Mouse (Mus musculus) thymus, postnatal 25 days (tissue): ENCODE data around the gene Kmt2a.

Source experiments
- DNase-seq: peaks from one replicate; pipeline ENCODE4 v3.0.0; 2022

Kmt2a gene

DNA sequence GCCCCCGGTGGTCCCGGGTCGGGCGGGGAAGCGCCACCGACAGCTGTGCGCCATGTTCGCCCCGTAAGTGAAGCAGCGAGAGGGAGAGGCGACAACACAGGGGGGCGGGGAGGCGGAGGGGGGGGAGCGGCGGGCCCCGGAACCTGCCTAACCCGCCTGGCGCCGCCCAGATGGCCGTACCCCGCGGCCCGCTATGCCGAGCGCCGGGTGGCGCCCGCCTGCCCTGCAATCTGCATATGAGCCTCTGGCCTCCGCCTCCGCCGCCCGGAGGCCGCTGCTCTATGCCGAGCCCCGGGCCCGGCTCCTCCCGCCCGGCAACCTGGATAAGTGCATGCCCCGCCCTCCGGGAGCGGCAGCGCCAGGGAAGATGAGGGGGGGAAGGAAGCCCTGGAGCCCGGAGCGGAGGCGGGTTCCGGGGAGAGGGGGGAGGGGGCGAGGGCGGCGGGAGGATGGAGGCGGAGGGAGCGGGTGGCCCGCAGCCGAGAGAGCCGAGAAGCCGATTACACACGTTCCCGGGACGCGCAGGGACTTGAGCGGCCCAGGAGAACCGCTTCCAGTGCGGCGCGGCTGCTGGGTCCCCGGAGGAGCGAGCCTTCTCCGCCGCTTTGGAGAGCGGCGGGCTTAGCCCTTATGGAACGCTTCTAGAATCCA lies at the start of gene Kmt2a:
Gene Kmt2a, minus strand, starts transcription at position 76 of the 651 bp plus-strand sequence.
- DNase-seq: peak; percentile 99

DNA sequence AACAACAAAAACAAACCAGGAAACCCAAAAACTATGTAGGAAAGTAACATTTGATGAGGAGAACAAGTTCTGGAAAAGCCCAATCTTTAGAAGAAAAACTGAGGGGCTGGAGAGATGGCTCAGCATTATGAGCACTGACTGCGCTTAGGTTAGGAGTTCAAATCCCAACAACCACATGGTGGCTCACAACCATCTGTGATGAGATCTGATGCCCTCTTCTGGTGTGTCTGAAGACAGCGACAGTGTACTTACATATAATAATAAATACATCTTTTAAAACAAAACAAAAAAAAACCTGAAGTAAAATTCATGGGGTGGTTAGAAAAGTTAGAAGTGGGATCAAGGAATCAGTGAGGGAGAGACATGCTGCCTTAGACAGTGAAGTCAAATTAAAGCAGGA lies 40.4 kb upstream of the Kmt2a start:
- DNase-seq: no peak

DNA sequence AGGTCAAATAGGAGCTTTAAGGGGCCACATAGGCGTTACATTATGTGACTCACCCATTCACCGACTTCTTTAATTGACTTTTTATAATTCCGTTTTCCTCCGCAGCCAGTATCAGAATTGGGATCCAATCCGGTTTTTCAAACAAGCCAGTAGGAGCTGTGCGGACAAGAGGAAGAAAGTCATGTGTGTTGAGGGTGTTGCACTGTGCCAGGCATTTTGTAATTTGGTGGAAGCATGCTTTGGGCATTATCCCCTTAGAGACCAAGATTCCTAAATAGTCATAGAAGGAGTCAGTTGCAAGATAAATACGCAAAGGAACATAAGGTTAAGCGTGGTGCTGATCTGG lies 40.0 kb upstream of the Kmt2a start:
- DNase-seq: no peak

DNA sequence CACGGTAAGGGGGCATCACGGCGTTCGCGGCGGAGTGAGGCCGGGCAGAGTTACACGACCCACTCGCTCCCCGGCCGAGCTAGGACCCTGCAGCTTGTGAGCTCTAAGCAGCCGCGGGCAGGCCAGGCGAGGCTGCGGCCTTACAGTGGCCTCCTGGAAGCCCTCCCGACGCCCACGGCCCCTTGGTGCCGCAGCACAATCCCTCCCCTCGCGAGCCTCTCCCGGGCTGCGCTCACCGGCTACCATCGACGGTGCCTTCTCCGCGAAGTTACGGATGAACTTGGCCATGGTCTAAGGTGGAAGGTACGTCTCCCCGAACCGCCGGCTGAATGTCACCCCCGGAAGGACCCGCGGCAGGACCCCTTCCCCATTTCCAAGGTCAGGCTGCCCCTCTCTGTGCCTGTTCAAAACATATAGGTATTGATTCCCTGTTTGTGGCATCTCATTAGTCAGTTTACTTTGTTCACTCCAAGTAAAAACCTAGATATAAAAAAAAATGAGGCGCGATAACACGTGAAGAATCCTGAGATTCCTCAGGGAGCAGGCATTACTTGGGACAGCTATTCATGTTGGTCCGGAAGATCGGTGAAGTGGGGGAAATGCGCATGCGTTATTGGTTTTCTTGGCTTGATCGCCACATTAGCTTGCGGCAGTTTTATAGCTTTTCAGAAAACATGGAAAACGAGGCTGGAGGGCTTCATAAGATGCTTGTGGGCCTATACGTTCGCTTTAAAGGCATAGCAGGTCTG lies 39.5 kb upstream of the Kmt2a start, which contains the start of gene Atp5l:
Gene Atp5l, minus strand, starts transcription at position 369 of the 749 bp plus-strand sequence.
- DNase-seq: peak; percentile 87

DNA sequence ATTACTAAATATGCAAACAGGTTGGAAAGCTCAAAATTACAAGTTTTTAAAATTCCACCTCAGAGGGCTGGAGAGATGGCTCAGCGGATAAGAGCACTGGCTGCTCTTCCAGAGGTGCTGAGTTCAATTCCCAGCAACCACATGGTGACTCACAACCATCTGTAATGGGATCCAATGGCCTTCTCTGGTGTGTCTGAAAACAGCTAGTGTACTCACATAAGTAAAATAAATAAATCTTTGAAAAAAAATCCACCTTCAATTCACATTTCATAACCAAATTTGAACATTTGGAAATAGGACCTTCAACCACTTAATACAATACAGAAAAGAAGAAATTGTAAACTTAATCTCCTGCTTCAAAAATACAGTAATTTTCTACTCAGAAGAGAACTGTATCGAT lies 38.5 kb upstream of the Kmt2a start:
- no peak for DNase-seq

DNA sequence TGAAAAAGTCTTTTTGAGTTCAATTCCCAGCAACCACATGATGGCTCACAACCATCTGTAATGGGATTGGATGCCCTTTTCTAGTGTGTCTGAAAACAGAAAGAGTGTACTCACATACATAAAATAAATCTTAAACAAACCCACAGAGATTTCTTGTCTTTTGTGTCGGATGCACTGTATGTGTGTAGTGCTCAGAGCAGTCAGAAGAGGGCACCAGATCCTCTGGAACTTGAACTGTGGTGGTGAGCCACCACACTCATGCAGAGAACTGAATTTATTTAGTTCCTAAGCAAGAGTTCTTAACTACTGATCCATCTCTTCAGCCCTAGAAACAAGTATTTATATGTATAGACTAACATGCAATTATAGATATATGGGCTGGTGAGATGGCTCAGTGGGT lies 35.1 kb upstream of the Kmt2a start:
- peak; percentile 72 for DNase-seq

DNA sequence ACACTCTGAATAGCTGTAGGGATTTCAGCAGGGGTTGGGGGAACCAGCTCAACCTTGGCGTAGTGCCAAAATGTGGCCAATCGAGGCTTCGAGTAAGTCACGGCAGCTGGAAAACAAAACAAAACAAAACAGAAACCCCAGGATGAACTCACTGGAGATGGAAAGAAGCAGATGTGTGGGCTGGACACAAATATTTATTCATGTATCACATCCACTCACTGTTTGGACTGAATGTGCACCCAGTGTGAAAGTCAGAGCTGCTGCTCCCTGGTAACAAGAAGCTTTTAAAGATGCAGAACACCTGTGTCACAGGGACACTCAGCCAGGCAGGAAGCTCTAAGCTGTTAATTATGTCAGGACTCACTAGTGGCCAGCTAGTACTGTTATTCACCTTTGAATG lies 33.6 kb upstream of the Kmt2a start:
- no peak for DNase-seq

DNA sequence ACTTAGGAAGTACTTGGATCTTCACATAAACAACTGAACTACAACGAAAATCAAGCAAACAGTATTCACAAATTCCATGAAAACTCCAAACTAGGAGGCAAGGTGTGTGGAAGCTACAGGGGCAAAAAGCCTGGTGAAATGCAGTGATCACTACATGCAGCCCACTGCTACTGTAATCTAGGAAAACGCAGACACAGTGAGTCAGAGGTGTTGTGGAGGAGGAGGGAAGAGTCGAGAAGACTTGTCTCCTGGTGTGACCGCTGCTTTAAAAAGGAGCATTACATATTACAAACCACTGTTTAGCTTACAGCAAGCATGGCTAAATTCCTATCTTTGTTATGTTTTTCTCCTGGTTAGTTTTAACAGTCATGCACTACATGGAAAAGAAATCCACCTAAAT lies 30.3 kb upstream of the Kmt2a start:
- DNase-seq: no peak

DNA sequence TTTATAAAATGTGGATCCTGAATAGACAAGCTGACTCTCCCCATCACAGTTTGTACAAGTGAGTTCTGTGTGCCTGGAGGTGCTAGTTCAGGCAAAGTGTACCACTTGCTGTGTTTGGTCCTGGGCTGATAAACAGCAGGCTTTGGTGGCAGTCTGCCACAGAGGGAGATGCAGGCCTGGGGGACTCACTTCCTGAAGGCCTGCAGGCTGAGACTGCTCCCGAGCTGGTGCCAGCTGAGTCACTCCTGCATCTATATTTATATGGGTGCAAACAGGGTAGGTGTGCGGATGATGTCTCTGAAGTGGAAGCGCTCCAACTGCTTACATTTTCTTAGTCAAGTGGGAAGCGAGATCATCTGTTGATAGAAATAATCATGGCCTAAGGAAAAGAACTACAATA lies 24.5 kb upstream of the Kmt2a start:
- DNase-seq: no peak

DNA sequence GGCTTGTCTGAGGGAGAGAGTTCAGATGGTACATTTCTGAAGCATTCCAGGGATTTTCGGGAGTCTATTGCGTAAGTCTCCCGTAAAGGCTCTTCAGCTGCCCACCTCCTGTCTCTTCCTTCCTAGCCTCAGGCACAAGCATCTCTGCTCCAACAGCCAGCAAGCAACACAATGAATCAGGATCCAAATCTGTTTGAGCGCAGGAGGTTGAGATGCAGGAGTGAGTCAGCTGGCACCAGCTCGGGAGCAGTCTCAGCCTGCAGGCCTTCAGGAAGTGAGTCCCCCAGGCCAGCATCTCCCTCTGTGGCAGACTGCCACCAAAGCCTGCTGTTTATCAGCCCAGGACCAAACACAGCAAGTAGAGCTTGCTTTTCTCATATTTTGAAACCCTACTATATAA lies 23.9 kb upstream of the Kmt2a start:
- no peak for DNase-seq

DNA sequence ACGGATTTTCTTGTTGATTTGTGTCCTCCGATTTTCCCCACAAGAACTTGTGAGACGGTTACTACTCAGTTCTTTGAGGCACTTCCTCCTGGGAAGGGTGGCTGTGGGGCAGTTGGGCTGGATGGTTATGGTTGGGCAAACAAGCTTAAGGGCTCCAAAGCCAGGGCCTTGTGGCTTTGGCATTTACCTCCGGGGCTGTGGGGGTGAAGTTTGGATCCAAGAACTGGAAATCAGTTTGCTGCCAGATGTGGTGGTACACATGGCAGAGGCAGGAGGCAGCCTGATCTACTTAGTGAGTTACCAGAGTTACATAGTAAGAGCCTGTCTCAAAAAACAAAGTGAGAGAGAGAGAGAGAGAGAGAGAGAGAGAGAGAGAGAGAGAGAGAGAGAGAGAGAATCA lies 22.8 kb upstream of the Kmt2a start:
- no peak for DNase-seq

DNA sequence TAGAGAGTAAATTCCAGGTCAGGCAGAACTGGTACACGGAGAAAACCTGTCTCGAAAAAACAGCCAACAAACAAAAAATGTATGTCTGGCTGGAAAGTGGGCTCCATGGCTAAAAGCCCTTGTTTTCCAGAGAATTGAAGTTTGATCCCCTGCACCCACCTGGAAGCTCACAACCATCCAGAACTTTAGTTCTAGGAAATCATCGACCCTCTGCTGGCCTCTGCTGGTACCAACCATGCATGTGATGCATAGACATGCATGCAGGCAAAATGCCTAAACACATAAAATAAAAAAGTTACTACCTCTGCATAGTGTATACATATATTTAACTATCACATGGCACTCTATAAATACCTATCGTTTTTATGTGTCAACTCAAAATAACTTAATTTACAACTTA lies 19.3 kb upstream of the Kmt2a start:
- DNase-seq: peak; percentile 39

DNA sequence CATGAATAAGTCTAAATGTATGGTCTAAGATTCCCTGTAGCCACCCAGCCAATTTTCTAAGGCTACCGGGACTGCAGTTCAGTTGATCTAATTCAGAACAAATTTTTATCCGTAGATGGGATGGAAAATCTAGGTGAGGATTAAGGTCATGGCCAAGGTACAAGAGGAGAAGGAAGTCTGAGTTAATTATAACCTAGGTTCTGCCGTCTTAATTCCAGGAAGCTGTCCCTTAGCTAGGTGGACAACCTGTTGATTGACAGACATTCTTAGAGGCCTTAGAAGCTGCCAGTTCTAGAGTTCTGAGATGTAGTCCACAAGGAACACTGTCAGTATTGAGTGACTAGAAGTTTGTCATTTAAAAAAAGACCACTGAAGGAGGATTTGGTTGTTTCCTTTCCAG lies 18.6 kb upstream of the Kmt2a start:
- no peak for DNase-seq

DNA sequence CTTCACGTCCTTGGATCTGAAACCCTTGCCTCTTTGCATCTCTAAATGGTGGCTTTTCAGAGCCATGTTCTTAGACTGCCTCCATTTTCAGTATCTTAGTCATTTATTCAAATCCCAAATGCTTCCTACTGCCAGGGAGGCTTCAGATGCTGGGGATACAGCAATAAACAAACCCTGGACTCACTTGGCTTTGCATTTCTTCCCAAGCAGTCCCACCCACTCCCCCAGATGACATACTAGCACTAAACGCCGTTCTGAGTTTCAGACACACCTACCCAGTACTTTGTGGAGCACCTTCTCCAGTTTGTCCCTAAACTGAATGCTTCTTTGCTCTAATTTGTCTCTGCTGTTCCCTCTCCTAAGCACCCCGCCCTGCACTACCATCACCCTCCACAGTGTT lies 15.9 kb upstream of the Kmt2a start:
- DNase-seq: no peak

DNA sequence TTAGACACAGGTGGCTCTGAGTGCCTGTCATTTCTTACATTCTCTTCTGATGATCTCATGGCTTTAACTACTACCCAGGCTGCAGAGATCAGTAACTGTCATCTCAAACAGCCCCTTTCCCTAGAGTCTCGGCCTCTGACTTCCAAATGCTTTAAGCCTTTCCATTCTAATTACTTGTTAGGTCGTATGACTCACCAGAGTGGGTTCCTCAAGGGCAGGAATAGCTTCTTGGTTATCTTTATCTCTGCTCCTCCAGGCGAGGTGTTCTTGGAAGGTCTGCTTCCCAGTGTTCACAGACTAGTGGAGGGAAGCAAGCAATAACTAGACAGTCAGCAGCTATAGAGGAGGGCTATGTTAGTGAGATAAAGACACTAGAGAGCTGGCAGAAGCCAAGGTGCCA lies 11.6 kb upstream of the Kmt2a start:
- no peak for DNase-seq

DNA sequence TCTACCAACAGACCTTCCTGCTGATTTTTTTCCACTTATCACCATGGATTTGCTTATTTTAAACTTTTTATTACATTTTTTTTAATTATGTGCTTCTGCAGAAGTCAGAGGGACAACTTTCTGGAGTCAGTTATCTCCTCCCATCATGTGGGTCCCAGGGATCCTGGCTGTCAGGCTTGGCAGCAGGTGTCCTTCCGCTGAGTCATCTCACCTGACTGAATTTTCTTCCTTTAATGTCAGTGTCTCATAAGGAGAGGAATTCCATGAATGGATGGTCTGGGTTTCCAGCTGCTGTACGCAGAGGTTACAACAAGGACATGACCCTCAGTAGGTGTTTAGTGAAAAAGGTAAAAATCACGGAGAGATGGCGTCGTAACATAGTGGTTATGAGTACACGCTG lies 10.1 kb upstream of the Kmt2a start:
- DNase-seq: no peak

DNA sequence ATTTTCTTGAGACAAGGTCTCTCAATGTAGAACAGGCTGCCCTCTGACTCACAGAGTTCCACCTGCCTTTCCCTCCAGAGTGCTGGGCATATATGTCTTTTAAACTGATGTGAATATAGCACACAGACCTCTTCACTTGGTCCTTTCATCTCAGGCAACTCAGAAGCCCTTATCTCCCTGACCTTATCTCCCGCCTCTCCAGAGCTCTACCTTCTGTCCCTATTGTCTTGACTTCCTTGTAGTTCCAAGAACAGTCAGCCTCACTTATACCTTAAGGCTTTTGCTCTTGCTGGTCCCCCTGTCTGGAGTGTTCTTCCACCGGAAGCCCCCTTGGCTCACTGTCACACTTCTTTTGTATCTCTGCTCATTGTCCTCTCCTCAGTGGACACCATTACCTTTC lies 9.0 kb upstream of the Kmt2a start:
- no peak for DNase-seq

DNA sequence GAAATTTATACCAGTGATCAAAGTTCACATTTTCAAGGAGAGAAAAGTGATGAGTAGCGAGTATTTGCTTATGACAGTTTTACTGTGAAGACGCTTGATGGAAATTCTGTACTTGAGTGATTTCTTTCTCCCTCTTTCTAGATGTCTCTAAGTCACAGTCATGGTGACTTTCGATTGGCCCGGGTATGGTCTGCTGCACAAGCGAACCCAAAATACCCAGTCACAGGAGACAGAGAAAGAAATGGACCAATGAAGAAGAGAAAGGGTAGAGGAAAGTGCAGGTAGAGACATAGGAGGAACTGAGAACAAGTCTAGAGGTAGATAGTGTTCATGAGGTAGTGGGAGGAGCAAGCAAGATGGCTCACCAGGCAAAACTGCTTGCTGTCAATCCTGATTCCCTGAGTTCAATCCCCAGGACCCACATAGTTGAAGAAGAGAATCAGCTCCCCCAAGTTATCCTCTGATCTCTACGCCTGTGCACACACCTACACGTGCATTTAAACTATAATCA lies 7.1 kb upstream of the Kmt2a start:
- no peak for DNase-seq

DNA sequence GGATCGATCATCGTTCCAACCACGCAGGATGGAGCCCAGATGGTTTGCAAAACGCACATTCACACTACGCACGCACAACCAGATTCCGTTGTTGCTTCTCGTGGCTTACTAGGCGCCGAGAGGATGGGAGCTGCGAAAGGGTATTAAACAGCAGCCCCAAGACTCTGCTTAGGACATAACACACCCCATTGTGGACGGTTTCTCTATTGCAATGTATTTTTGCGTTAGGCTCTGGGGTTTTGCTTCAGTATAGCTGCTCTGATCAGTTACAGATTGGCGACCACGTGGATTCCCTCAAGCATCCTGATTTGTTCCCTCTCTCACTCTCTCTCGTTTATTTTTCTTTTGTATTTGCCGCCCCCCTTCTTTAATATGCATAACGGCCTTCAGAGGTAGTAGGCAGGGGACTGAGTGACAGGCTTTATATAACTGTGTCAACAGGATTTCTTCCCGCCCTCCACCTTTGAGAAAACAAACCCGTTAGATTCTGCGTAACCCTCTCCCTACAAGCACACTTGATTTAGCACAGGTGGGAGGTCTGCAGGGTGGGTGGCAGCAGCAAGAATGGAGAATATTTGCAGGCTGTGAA lies 2.0 kb upstream of the Kmt2a start:
- peak; percentile 16 for DNase-seq

DNA sequence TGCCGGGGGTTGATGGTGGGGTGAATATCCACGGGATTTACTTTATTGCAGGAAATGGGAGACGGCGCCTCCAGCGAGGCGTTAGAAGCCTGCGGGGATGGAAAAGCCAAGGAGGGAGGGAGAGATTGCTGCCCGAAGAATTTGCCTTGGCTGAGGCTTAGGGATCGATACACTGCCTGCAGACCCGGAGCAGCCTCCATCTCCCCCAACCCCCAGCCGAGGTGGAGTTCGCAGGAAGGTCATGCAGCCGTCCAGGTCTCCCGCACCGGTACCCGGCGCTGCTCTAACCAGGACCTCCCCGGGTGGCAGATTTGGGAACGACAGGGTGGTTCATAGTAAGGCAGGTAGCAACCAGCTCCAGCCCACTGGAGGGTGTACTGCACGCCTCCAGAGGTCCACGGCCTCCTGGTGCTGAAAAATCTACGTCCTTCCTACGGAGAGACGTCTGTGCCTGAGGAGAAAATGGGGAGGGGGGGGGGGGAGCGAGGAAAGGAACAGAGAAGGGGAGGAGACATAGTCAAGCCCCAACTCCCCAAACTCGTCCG lies 1.4 kb upstream of the Kmt2a start:
- DNase-seq: peak; percentile 57

DNA sequence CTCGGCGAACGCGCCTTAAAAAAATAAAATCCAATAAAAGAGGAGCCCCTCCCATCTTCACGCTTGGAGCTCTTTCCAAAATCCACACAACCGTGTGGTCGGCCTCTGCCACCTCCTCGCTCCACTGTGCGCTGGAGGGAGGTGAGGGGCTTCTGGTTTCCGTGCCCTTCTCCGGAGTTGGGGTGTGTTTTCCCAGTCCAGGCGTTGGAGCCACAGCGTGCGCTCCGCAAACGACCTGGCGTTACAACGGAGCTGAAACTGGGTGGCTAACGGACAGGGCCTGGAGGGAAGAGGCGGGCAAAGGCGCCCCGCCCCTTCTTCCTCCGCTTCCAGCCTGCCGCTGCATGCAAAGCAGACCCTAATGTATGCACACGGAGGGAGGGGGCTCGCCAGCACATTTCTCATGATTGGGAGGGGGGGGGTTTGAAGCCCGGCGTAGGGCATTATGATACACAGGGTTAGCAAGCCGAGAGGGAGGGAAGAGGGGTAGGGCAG lies 892 bp upstream of the Kmt2a start:
- peak; percentile 79 for DNase-seq

DNA sequence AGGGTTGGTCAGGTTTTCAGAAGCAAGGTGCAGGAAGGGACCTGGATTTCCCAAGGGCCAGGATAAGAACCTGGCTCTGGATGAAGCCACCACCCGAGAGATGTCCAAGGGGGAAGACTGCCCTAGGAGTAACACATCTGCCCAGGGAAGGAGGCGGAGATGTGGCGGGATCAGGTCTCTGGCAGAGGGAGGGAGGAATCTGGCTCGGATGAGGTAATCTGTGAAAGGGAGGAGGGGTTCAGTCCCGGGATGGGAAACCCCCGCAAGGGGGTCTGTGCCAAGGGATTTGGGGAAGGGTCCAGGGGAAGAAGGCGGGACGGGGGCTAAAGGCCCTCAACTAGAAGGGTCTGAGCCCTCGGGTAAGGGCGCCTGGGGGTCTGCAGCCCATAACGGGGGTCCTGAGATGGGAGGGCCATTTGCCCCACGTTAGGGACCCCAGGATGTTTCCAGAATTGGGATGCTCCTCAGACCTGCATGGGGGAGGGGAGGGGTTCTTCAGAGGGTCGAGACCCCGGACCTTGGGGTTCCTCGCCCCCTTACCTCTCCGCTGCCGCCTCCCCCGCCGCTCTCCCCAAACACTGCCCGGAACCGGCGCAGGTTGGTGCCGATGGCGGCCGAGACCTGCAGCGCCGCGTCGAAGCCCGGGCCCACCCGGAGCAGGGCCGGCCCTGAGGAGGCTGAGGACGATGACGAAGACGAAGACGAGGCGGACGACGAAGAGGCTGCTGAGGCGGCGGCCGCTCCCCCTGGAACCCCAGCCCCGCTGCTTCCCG lies 601 bp downstream of the Kmt2a start:
- peak; percentile 35 for DNase-seq

DNA sequence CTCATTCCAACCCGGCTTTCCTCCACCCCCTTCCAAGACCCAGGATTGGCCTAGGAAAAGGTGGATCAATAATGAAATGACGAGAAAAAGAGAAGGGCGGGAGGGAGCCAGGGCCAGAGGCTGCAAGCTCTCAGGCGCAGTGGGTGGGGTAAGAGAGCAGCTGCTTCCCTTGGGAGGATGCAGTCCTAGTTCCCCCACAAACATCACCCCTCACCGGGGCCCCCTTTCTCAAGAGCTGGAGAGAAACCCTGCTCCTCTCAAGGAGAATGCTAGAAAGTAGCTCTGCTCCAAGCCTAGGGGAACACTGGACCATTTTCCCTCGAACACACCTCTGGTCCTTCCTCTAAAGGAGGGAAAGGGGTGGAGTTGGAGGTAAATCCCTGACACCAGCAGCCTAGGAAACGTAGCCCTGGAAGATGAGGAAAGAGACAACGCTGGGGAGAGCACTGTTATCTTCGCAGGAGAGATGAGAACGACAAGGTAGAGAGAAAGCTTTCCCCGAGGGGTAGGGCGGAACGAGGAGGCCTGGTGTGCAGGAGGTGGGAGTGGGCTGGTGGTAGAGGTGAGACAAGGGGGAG lies 1.3 kb downstream of the Kmt2a start:
- DNase-seq: peak; percentile 59
